Mouse (Mus musculus) kidney, embryonic 16.5 days (tissue): ENCODE measurements around the gene Pcf11. TPM values are rescaled to one million over a fixed set of nuclear protein-coding genes. Genes with fewer than 3 reads are reported as not detected.

Experiments used
- ATAC-seq: fragments of 200-750 bp; cut with Nextera tagmentation; 2 replicates; pipeline ENCODE4 v1.8.0; 2017; ENCODE audit warnings: moderate TSS enrichment; ENCODE audit not compliant: low FRiP score, low TSS enrichment
- H3K27ac ChIP-seq: fragments of 300-500 bp; sonication (generic); 2 replicates; pipeline ENCODE4 v1.5.1; 2014; ENCODE audit warnings: low read length
- H3K27me3 ChIP-seq: fragments of 300-500 bp; sonication (generic); 2 replicates; pipeline ENCODE4 v1.6.1; 2014; ENCODE audit warnings: low read length, control low read depth, mixed read lengths; ENCODE audit not compliant: insufficient read depth
- H3K36me3 ChIP-seq: fragments of 300-500 bp; sonication (generic); 2 replicates; pipeline ENCODE4 v1.6.1; 2014; ENCODE audit warnings: low read length, control low read depth, mixed read lengths; ENCODE audit not compliant: insufficient read depth
- H3K4me1 ChIP-seq: fragments of 300-500 bp; sonication (generic); 2 replicates; pipeline ENCODE4 v1.6.1; 2014; ENCODE audit warnings: low read length, control low read depth, mixed read lengths; ENCODE audit not compliant: insufficient read depth
- H3K4me2 ChIP-seq: fragments of 300-500 bp; sonication (generic); replicated peaks from 2 replicates; pipeline ENCODE4 v1.6.1; 2014; ENCODE audit warnings: low read depth, low read length
- H3K4me3 ChIP-seq: fragments of 300-500 bp; sonication (generic); 2 replicates; pipeline ENCODE4 v1.5.1; 2014; ENCODE audit warnings: mild to moderate bottlenecking, low read length
- H3K9ac ChIP-seq: fragments of 300-500 bp; sonication (generic); replicated peaks from 2 replicates; pipeline ENCODE4 v1.6.1; 2014; ENCODE audit warnings: low read length
- H3K9me3 ChIP-seq: fragments of 300-500 bp; sonication (generic); 2 replicates; pipeline ENCODE4 v1.6.1; 2016; ENCODE audit warnings: low read length, control low read depth
- WGBS: fragments of 180-500 bp; shearing (Covaris S2); extraction: QIAGEN DNeasy Blood & Tissue Kit; methylation state at CpG from one replicate; pipeline ENCODE4 v1.1.7; 2014; 5-methylcytosine and 5-hydroxymethylcytosine counted together
- polyA plus RNA-seq: library from polyadenylated mRNA; unstranded; fragments of >200 nt; fragmentation: Nextera tagmentation; extraction: Ambion mirVana; gene quantifications from 2 replicates; pipeline ENCODE4 v1.2.1, GENCODE M21; 2015

Gene Pcf11
- polyA plus RNA-seq, 1 experiment from 2014 or later, result 17.8 TPM

GRCm38 (mm10) chr7:92647790-92648189 is 21.9 kb downstream of the Pcf11 start:
- H3K9ac ChIP-seq, result no peak overlapping the region
- H3K27ac ChIP-seq, result no peak overlapping the region
- 85% methylated on average over 7 of the region's 7 CpGs for WGBS
- no peaks in the 10 kb centered on the region for H3K9me3 ChIP-seq
- H3K4me3 ChIP-seq, result no peak overlapping the region
- H3K4me2 ChIP-seq, result no peak overlapping the region
- H3K27me3 ChIP-seq, result no peaks in the 10 kb centered on the region
- ATAC-seq, result no peak
- no peaks in the 10 kb centered on the region for H3K4me1 ChIP-seq
- H3K36me3 ChIP-seq, result peaks cover 16% of the 10 kb centered on the region

- Histone ChIP-seq H3K27ac (no peak overlapping the region), H3K36me3 (peaks cover 13% of the 10 kb centered on the region), H3K4me2 (no peak overlapping the region), H3K4me3 (no peak overlapping the region), H3K9me3 (no peaks in the 10 kb centered on the region), H3K27me3 (no peaks in the 10 kb centered on the region), H3K4me1 (peaks cover 5% of the 10 kb centered on the region), H3K9ac (no peak overlapping the region)
- no peak for ATAC-seq
Observed at GRCm38 (mm10) chr7:92642358-92642757, 27.4 kb downstream of the Pcf11 start.

GRCm38 (mm10) chr7:92638050-92638449 is 31.7 kb downstream of the Pcf11 start:
- no peaks in the 10 kb centered on the region for H3K9me3 ChIP-seq
- H3K36me3 ChIP-seq, result peaks cover 2% of the 10 kb centered on the region; the same call in 1 of the 2 replicates
- peaks cover 12% of the 10 kb centered on the region for H3K4me1 ChIP-seq
- ATAC-seq, result no peak
- peak overlapping the region; percentile 85 for H3K4me2 ChIP-seq
- H3K4me3 ChIP-seq, result peak overlapping the region; percentile 96; the same call in 1 of the 2 replicates
- no peak overlapping the region for H3K27ac ChIP-seq
- 80% methylated on average over 5 of the region's 5 CpGs for WGBS
- no peak overlapping the region for H3K9ac ChIP-seq
- no peaks in the 10 kb centered on the region for H3K27me3 ChIP-seq

- Histone ChIP-seq H3K27me3 (no peaks in the 10 kb centered on the region), H3K4me2 (peak within 1 kb of the TSS; percentile 97), H3K4me1 (peaks cover 12% of the 10 kb centered on the region), H3K4me3 (peak within 1 kb of the TSS; percentile 96), H3K9ac (peak within 1 kb of the TSS; percentile 86), H3K36me3 (peaks cover 2% of the 10 kb centered on the region; the same call in 1 of the 2 replicates), H3K9me3 (no peaks in the 10 kb centered on the region), H3K27ac (peak within 1 kb of the TSS; percentile 90)
- WGBS, result under 1% methylated on average over 44 of the region's 44 CpGs
- ATAC-seq, result peak; percentile 97
Observed at GRCm38 (mm10) chr7:92637021-92637625, 32.6 kb downstream of the Pcf11 start, which contains the start of gene Ankrd42. TSS of gene Ankrd42 (minus strand) at chr7:92637142.

GRCm38 (mm10) chr7:92636295-92637011 is 33.3 kb downstream of the Pcf11 start:
- peak overlapping the region; percentile 96 for H3K4me3 ChIP-seq
- no peaks in the 10 kb centered on the region for H3K27me3 ChIP-seq
- H3K4me1 ChIP-seq, result peaks cover 12% of the 10 kb centered on the region
- H3K4me2 ChIP-seq, result peak overlapping the region; percentile 97
- H3K9me3 ChIP-seq, result no peaks in the 10 kb centered on the region
- no peak overlapping the region for H3K27ac ChIP-seq
- H3K36me3 ChIP-seq, result peaks cover 2% of the 10 kb centered on the region; the same call in 1 of the 2 replicates
- 1% methylated on average over 49 of the region's 49 CpGs for WGBS
- ATAC-seq, result peak; percentile 84
- H3K9ac ChIP-seq, result peak overlapping the region; percentile 86

GRCm38 (mm10) chr7:92630167-92630566 is 39.6 kb downstream of the Pcf11 start:
- no peak overlapping the region for H3K9ac ChIP-seq
- 45% methylated on average over 2 of the region's 2 CpGs for WGBS
- no peak for ATAC-seq

GRCm38 (mm10) chr7:92624488-92624887 is 45.2 kb downstream of the Pcf11 start:
- Histone ChIP-seq H3K27ac (no peak overlapping the region), H3K36me3 (no peaks in the 10 kb centered on the region), H3K4me3 (no peak overlapping the region), H3K4me1 (no peaks in the 10 kb centered on the region), H3K9ac (no peak overlapping the region), H3K9me3 (no peaks in the 10 kb centered on the region), H3K27me3 (no peaks in the 10 kb centered on the region), H3K4me2 (no peak overlapping the region)
- ATAC-seq, result no peak
- 49% methylated on average over 2 of the region's 2 CpGs for WGBS

More at GRCm38 (mm10) chr7:92630167-92630566, 39.6 kb downstream of the Pcf11 start:
- Histone ChIP-seq H3K4me2 (no peak overlapping the region), H3K36me3 (no peaks in the 10 kb centered on the region), H3K4me1 (no peaks in the 10 kb centered on the region), H3K9me3 (no peaks in the 10 kb centered on the region), H3K27ac (no peak overlapping the region), H3K27me3 (no peaks in the 10 kb centered on the region), H3K4me3 (no peak overlapping the region)

GRCm38 (mm10) chr7:92610830-92611229 is 58.9 kb downstream of the Pcf11 start:
- Histone ChIP-seq H3K4me2 (no peak overlapping the region), H3K27ac (no peak overlapping the region), H3K9me3 (no peaks in the 10 kb centered on the region), H3K27me3 (no peaks in the 10 kb centered on the region), H3K4me3 (no peak overlapping the region), H3K36me3 (no peaks in the 10 kb centered on the region), H3K4me1 (no peaks in the 10 kb centered on the region), H3K9ac (no peak overlapping the region)
- 64% methylated on average over 7 of the region's 7 CpGs for WGBS
- ATAC-seq, result no peak

GRCm38 (mm10) chr7:92604961-92605360 is 64.8 kb downstream of the Pcf11 start:
- Histone ChIP-seq H3K27ac (no peak overlapping the region), H3K4me1 (no peaks in the 10 kb centered on the region), H3K36me3 (0 out of 2 replicates have a peak, but pooled peaks cover 3% of the 10 kb centered on the region), H3K4me3 (no peak overlapping the region), H3K9ac (no peak overlapping the region), H3K9me3 (no peaks in the 10 kb centered on the region), H3K27me3 (no peaks in the 10 kb centered on the region), H3K4me2 (no peak overlapping the region)
- whole genome bisulfite sequencing, result 91% methylated on average over 7 of the region's 7 CpGs
- ATAC-seq, result no peak
